Mouse (Mus musculus): ENCODE measurements at regions not wholly inside any gene's neighbourhood (a gene's known extent, or its start where the extent isn't known, plus 50 kb on each side); places are given as distances from the start of the nearest gene placed in this dataset.

DNA sequence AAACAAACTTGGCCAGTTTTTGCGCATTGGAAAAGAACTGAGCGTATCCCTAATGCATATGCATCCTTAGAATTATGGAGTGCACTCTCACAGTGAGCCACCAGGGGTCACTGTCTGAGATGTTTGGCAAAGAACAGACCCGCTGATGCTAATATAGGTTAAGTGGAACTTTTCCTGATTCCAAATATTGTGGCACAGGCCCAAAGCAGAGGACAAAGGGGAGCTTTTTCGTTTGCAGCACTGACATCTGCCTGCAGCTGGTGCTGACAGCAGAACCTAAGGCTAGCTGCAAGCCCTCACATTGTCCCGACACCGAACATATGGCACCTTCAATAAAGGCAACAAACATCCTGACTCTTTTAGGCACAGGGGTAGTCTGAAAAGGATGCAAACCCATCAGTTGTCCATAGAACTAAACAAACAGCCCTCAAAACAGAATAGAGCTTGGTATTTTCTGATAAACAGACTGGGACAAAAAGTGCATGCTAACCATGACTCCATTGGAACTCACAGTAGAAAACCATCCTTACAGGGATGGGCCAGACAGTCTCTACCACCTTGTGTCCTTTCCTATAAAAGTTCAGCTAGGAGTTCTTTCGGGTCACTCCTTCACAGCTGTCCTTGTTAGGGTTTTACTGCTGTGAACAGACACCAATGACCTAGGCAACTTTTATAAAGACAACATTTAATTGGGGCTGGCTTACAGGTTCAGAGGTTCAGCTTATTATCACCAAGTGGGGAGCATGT lies 87.1 kb upstream of the Gm34302 start:
- Histone ChIP-seq H3K36me3 (no peaks in the 10 kb centered on the region), H3K9ac (no peak overlapping the region), H3K9me3 (no peaks in the 10 kb centered on the region), H3K4me3 (no peak overlapping the region), H3K27ac (no peak overlapping the region), H3K4me1 (no peaks in the 10 kb centered on the region), H3K27me3 (no peaks in the 10 kb centered on the region), H3K4me2 (replicated peaks) (no peak overlapping the region)
- ATAC-seq (ENCODE audit: insufficient number of reproducible peaks, insufficient read depth, low FRiP score, low TSS enrichment) = 0 out of 2 replicates have a peak, but pooled peaks have one; percentile 22
- 56% methylated on average over 7 of the region's 7 CpGs for WGBS

DNA sequence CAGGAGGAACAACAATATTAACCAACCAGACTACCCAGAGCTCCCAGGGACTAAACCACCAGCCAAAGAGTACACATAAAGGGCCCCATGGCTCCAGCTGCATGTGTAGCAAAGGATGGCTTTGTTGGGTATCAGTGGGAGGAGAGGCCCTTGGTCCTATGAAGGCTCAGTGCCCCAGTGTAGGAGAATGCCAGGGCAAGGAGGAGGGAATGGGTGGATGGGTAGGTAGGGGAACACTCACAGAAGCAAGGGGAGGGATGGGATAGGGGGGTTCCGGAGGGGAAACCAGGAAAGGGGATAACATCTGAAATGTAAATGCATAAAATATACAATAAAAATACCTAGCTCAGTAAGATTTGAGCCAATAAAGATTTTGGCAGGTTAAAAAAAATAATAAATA lies 86.4 kb upstream of the Gm34302 start:
- no peak overlapping the region for H3K9ac ChIP-seq
- H3K36me3 ChIP-seq = no peaks in the 10 kb centered on the region
- H3K4me2 ChIP-seq (replicated peaks) = no peak overlapping the region
- no peak for ATAC-seq (ENCODE audit: insufficient number of reproducible peaks, insufficient read depth, low FRiP score, low TSS enrichment)
- 87% methylated on average over 1 of the region's 1 CpGs for WGBS
- H3K9me3 ChIP-seq = no peaks in the 10 kb centered on the region
- H3K27me3 ChIP-seq = no peaks in the 10 kb centered on the region
- H3K4me3 ChIP-seq = no peak overlapping the region
- H3K27ac ChIP-seq = no peak overlapping the region
- H3K4me1 ChIP-seq = no peaks in the 10 kb centered on the region

DNA sequence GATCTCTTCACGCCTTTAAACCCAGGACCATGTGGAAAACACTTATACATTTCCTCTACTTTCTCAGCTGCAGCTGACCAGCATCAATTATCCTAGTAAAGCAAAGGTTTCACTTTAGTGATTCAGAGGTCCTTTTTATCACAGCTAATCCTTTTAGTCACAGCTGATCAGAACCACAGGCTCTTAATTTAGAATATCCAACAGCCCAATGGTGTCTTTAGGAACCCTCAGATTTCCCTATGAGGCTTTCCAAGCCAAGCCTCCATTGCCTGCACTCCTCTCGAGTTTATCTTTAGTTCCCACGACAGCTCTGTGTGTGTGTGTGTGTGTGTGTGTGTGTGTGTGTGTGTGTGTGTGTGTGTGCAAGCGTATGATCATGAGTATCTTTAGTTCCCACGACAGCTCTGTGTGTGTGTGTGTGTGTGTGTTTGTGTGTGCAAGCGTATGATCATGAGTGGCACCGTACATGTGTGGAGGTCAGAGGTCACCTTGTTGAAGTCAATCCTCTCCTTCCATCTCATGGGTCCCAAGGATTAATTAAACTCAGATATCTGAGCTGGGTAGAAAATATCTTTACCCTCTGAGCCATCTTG lies 85.4 kb upstream of the Gm34302 start:
- Histone ChIP-seq H3K36me3 (no peaks in the 10 kb centered on the region), H3K27me3 (no peaks in the 10 kb centered on the region), H3K4me3 (no peak overlapping the region), H3K4me2 (replicated peaks) (no peak overlapping the region), H3K9ac (no peak overlapping the region), H3K4me1 (no peaks in the 10 kb centered on the region), H3K27ac (no peak overlapping the region), H3K9me3 (no peaks in the 10 kb centered on the region)
- no peak for ATAC-seq (ENCODE audit: insufficient number of reproducible peaks, insufficient read depth, low FRiP score, low TSS enrichment)
- WGBS = 71% methylated on average over 7 of the region's 7 CpGs

DNA sequence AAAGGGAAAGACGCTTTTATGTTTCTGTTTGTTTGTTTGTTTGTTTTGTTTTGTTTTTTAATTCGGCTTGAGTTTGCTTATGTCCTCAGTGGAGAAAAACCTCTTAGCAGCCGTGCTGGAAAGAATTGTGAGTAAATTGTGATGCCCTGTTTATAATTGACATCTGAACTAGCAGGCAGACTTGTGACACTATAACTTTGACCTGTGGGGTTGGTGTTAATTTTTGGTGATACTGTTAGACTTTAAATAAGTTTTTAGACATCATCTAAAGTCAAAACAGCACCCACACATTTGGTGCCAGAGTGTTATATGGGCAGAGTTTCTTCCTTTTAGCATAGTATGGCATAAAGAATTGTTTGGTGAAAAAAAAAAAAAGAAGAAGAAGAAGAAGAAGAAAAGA lies 84.0 kb upstream of the Gm34302 start:
- Histone ChIP-seq H3K4me3 (no peak overlapping the region), H3K27ac (no peak overlapping the region), H3K36me3 (no peaks in the 10 kb centered on the region), H3K9ac (no peak overlapping the region), H3K4me1 (no peaks in the 10 kb centered on the region), H3K27me3 (no peaks in the 10 kb centered on the region), H3K9me3 (no peaks in the 10 kb centered on the region), H3K4me2 (replicated peaks) (no peak overlapping the region)
- no peak for ATAC-seq (ENCODE audit: insufficient number of reproducible peaks, insufficient read depth, low FRiP score, low TSS enrichment)
- WGBS = 77% methylated on average over 3 of the region's 3 CpGs

DNA sequence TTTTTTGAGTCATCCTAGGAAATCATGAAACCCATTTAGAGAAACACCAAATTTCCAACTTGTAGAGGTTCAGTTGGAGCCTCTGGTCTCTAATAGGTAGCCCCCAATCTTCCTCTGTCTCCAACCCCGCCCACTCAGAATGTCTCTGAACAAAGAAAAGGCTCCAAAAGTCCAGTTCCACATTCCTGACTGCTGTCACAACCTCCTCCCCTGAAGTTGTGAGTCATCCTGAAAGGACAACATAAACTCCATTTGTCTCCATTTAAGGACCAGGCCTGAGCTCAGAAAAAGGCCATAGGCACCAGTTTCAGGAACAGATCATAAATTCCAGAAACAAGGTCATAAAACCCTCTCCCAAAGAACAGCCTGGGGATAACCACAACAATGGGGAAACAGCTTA lies 79.4 kb upstream of the Gm34302 start:
- H3K4me1 ChIP-seq = 0 out of 2 replicates have a peak, but pooled peaks cover 5% of the 10 kb centered on the region
- WGBS = 86% methylated on average over 1 of the region's 1 CpGs
- no peak overlapping the region for H3K4me2 ChIP-seq (replicated peaks)
- no peaks in the 10 kb centered on the region for H3K27me3 ChIP-seq
- no peak overlapping the region for H3K27ac ChIP-seq
- no peak for ATAC-seq (ENCODE audit: insufficient number of reproducible peaks, insufficient read depth, low FRiP score, low TSS enrichment)
- no peak overlapping the region for H3K9ac ChIP-seq
- no peaks in the 10 kb centered on the region for H3K36me3 ChIP-seq
- H3K9me3 ChIP-seq = no peaks in the 10 kb centered on the region
- H3K4me3 ChIP-seq = no peak overlapping the region

DNA sequence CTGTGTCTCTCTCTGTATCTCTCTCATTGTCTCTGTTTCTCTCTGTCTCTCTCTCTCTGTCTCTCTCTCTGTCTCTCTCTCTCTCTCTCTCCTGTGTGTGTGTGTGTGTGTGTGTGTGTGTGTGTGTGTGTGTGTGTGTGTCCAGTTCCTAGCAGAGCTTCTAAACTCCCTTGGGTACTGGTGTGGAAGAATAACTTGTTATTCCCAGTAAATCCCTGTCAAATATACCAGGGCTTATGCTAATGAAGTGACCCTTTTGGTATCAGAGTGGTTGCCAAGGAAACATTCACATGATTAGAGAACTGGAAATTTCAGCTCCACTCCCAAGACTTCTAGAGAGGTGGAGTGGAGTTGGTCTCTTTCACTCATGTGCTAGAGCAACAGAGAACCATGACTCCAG lies 78.9 kb upstream of the Gm34302 start:
- no peaks in the 10 kb centered on the region for H3K27me3 ChIP-seq
- no peak overlapping the region for H3K4me3 ChIP-seq
- 0 out of 2 replicates have a peak, but pooled peaks cover 5% of the 10 kb centered on the region for H3K4me1 ChIP-seq
- H3K27ac ChIP-seq = no peak overlapping the region
- no peaks in the 10 kb centered on the region for H3K36me3 ChIP-seq
- H3K4me2 ChIP-seq (replicated peaks) = no peak overlapping the region
- no peak overlapping the region for H3K9ac ChIP-seq
- ATAC-seq (ENCODE audit: insufficient number of reproducible peaks, insufficient read depth, low FRiP score, low TSS enrichment) = no peak
- no peaks in the 10 kb centered on the region for H3K9me3 ChIP-seq

DNA sequence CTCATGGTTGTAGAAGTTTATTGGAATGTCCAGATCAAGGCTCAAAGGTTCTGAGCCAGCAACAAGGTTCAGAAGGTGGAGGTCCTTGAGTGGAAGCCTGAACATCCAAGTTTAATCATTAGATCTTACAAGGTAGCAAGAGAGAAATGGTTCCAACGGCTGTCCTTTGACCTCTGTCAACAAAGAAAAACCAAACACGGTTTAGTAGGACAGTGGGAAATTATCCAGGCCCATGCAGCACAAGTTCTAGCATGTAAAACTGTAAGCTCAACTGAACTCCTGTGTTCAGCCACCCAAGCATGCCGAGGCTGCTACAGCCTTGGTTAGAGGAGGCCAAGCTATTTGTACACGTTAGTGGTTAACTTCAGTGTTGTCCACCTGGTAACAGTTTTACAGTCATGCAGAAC lies 77.1 kb upstream of the Gm34302 start:
- H3K36me3 ChIP-seq = no peaks in the 10 kb centered on the region
- H3K4me1 ChIP-seq = 0 out of 2 replicates have a peak, but pooled peaks cover 5% of the 10 kb centered on the region
- H3K27me3 ChIP-seq = no peaks in the 10 kb centered on the region
- WGBS = 74% methylated on average over 4 of the region's 4 CpGs
- no peaks in the 10 kb centered on the region for H3K9me3 ChIP-seq
- no peak overlapping the region for H3K4me3 ChIP-seq
- H3K9ac ChIP-seq = no peak overlapping the region
- no peak for ATAC-seq (ENCODE audit: insufficient number of reproducible peaks, insufficient read depth, low FRiP score, low TSS enrichment)
- H3K27ac ChIP-seq = no peak overlapping the region
- H3K4me2 ChIP-seq (replicated peaks) = no peak overlapping the region

DNA sequence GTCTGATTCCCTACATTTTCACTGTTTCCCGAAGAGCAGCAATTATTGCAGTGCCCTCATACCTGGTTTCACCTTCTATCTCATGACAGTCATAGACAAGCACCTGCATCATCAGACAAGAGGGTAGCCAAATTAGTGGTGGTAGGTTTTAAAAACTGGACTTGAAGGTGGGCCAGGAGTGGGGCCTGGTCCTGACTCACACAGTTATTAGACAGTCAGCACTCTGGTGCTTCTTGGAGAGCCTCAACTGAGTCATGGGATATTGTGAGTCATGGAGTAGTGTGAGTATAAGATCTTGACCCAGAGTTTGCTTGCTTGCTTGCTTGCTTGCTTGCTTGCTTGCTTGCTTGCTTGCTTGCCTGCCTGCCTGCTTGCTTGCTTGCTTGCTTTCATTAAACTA lies 73.1 kb upstream of the Gm34302 start:
- no peak overlapping the region for H3K9ac ChIP-seq
- H3K4me1 ChIP-seq = 0 out of 2 replicates have a peak, but pooled peaks cover 5% of the 10 kb centered on the region
- H3K4me2 ChIP-seq (replicated peaks) = no peak overlapping the region
- no peaks in the 10 kb centered on the region for H3K27me3 ChIP-seq
- H3K36me3 ChIP-seq = no peaks in the 10 kb centered on the region
- no peak overlapping the region for H3K4me3 ChIP-seq
- no peaks in the 10 kb centered on the region for H3K9me3 ChIP-seq
- no peak for ATAC-seq (ENCODE audit: insufficient number of reproducible peaks, insufficient read depth, low FRiP score, low TSS enrichment)
- H3K27ac ChIP-seq = no peak overlapping the region
- 88% methylated on average over 1 of the region's 1 CpGs for WGBS

DNA sequence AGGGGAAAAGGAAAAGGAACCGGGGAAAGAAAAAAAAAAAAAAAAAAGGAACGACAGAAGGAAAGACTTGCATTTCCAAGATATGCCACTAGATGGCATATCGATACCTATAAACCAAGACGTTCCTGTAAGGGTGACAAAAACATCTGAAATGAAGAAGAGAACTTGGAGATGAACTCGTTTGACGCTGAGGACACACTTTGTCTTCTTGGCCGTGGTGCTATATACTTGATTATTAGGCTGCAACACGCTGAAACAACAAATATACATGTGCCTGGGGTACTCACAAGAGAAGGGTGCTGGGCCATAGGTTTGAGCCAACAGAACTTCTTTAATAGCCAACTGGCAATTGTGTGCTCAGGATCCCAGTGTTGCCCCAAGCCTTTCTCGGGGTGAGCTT lies 71.2 kb upstream of the Gm34302 start:
- Histone ChIP-seq H3K36me3 (no peaks in the 10 kb centered on the region), H3K4me2 (replicated peaks) (no peak overlapping the region; the same call in 1 of the 2 replicates), H3K4me3 (no peak overlapping the region), H3K4me1 (0 out of 2 replicates have a peak, but pooled peaks cover 5% of the 10 kb centered on the region), H3K27me3 (no peaks in the 10 kb centered on the region), H3K9me3 (no peaks in the 10 kb centered on the region), H3K9ac (no peak overlapping the region), H3K27ac (no peak overlapping the region)
- WGBS = 8% methylated on average over 9 of the region's 9 CpGs
- no peak for ATAC-seq (ENCODE audit: insufficient number of reproducible peaks, insufficient read depth, low FRiP score, low TSS enrichment)

DNA sequence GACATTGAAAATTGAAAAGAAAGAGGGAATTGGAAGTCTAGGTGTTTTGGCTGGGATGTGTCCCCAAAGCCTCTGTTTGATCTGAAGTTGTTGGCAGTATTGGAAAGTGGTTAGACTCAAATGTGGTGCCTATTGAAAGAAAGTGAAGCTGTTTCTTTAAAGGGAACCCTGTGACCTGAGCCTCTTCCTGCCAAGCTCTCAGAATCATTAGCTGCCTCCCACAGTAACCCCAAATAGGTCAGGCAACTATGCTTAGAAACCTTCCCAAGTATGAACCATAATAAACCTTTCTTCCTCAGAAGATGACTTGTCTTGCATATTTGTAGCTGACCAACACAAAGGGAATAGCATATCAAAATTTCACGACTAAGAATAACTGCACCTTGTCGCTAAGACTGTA lies 69.7 kb upstream of the Gm34302 start:
- Histone ChIP-seq H3K36me3 (no peaks in the 10 kb centered on the region), H3K4me3 (no peak overlapping the region), H3K9ac (no peak overlapping the region), H3K9me3 (no peaks in the 10 kb centered on the region), H3K27me3 (no peaks in the 10 kb centered on the region), H3K4me1 (no peaks in the 10 kb centered on the region), H3K27ac (no peak overlapping the region), H3K4me2 (replicated peaks) (no peak overlapping the region)
- ATAC-seq (ENCODE audit: insufficient number of reproducible peaks, insufficient read depth, low FRiP score, low TSS enrichment) = no peak
- WGBS = 92% methylated on average over 2 of the region's 2 CpGs

DNA sequence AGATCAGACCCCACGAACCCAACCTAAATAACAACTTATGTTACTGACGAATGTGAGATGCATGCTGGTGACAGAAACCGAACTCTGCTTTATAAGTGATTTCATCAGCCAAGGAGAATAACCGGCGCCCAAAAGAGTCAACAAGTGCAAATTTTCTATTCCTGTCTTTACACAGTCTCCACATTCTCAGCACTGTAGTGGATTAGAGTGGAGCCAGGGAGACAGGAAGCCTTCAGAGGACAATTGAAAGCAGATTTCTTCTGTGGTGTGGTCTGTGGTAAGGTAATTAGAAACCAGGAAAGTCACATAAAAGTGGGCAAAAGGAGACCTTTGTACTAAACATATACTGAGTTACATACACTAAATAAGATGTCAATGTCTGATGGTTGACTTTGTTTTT lies 68.0 kb upstream of the Gm34302 start:
- Histone ChIP-seq H3K9ac (no peak overlapping the region), H3K27me3 (no peaks in the 10 kb centered on the region), H3K27ac (peak overlapping the region; percentile 46; the same call in 1 of the 2 replicates), H3K9me3 (no peaks in the 10 kb centered on the region), H3K4me1 (no peaks in the 10 kb centered on the region), H3K4me3 (no peak overlapping the region), H3K36me3 (no peaks in the 10 kb centered on the region), H3K4me2 (replicated peaks) (no peak overlapping the region)
- peak; percentile 72; the same call in 1 of the 2 replicates for ATAC-seq (ENCODE audit: insufficient number of reproducible peaks, insufficient read depth, low FRiP score, low TSS enrichment)
- WGBS = 34% methylated on average over 5 of the region's 5 CpGs

DNA sequence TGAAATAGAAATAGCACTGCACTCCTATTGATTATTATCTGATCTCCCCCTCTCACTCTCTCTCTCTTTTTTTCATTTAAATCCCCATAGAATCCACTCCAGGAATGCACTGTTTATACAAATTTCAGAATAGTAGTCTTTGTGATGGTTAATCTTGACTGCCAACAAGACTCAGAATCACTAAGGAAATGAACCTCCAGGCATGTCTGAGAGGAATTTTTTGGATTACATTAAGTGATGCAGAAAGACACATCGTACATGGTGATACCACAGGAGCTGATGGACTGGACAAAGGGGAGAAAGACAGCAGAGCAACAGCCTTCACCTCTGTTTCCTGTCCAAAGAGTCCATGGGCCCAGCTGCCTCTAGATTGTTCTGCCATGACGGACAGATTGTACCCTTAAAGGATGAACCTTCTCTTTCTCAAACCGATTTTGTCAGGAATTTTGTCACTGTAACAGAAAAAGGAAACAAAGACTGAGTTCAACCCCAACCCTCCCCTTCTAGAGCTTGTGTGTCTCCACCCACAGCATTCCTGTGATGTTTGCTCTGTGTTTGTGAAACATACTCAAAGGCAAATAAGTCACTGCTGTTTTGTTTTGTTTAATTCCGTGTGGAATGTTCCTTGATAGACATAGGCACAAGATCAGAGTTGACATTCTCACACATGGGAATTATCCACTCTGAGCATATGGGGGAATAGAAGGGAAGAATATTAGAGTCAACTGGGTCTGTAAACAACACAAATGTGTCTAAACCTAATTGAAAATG lies 59.1 kb upstream of the Gm34302 start:
- no peak overlapping the region for H3K9ac ChIP-seq
- no peak for ATAC-seq (ENCODE audit: insufficient number of reproducible peaks, insufficient read depth, low FRiP score, low TSS enrichment)
- 45% methylated on average over 4 of the region's 4 CpGs for WGBS

More for the DNA sequence above, 59.1 kb upstream of the Gm34302 start:
- Histone ChIP-seq H3K9me3 (no peaks in the 10 kb centered on the region), H3K27me3 (no peaks in the 10 kb centered on the region), H3K27ac (0 out of 2 replicates have a peak overlapping the region, but pooled peaks have one; percentile 13), H3K4me2 (replicated peaks) (no peak overlapping the region), H3K4me1 (peaks cover 4% of the 10 kb centered on the region; the same call in 1 of the 2 replicates), H3K36me3 (no peaks in the 10 kb centered on the region), H3K4me3 (no peak overlapping the region)
